Mouse (Mus musculus): ENCODE results near the gene Ythdf2. TPM values are rescaled to one million over a fixed set of nuclear protein-coding genes. Genes with fewer than 3 reads are reported as not detected.

The Ythdf2 gene
- polyA plus RNA-seq (2012; rRNA removed) = 13.9 and 17.1 TPM in 2 replicates

- H3K4me3 ChIP-seq (replicated peaks; ENCODE audit: extremely low read depth, low read depth, low read length) = peak within 1 kb of the TSS; percentile 97
Observed at GRCm38 (mm10) chr4:132211953-132212734, at the start of gene Ythdf2. Gene Ythdf2 (minus strand): TSS chr4:132212303.

GRCm38 (mm10) chr4:132260404-132261379 lies 48.6 kb upstream of the Ythdf2 start:
- no peak for TF ChIP-seq CTCF (IDR thresholded peaks at IDR 0.05; ENCODE audit: insufficient read depth, low read length)
- no peak for TF ChIP-seq POLR2A (IDR thresholded peaks at IDR 0.05; ENCODE audit: borderline replicate concordance, extremely low read depth, low read depth, low read length)
- peak; percentile 63 for DNase-seq
- WGBS = 2% methylated on average over 31 of the region's 64 CpGs
- H3K4me1 ChIP-seq (ENCODE audit: control insufficient read depth, insufficient read depth, low read length) = peaks cover 7% of the 10 kb centered on the region; the same call in 1 of the 2 replicates
- H3K4me3 ChIP-seq (replicated peaks; ENCODE audit: extremely low read depth, low read depth, low read length) = peak overlapping the region; percentile 89

More at GRCm38 (mm10) chr4:132211953-132212734, at the start of gene Ythdf2:
- DNase-seq = peak; percentile 95
- WGBS = 1% methylated on average over 78 of the region's 78 CpGs
- TF ChIP-seq POLR2A (IDR thresholded peaks at IDR 0.05; ENCODE audit: borderline replicate concordance, extremely low read depth, low read depth, low read length) (peak; percentile 71; the same call in 1 of the 2 replicates), CTCF (IDR thresholded peaks at IDR 0.05; ENCODE audit: insufficient read depth, low read length) (peak; percentile 54)
- H3K4me1 ChIP-seq (ENCODE audit: control insufficient read depth, insufficient read depth, low read length) = peaks cover 18% of the 10 kb centered on the region

GRCm38 (mm10) chr4:132259248-132259647 lies 47.1 kb upstream of the Ythdf2 start:
- TF ChIP-seq POLR2A (IDR thresholded peaks at IDR 0.05; ENCODE audit: borderline replicate concordance, extremely low read depth, low read depth, low read length) (no peak), CTCF (IDR thresholded peaks at IDR 0.05; ENCODE audit: insufficient read depth, low read length) (no peak)
- no peak for DNase-seq
- Histone ChIP-seq H3K4me1 (ENCODE audit: control insufficient read depth, insufficient read depth, low read length) (peaks cover 7% of the 10 kb centered on the region; the same call in 1 of the 2 replicates), H3K4me3 (replicated peaks; ENCODE audit: extremely low read depth, low read depth, low read length) (no peak overlapping the region)
- 42% methylated on average over 4 of the region's 4 CpGs for WGBS

- TF ChIP-seq POLR2A (IDR thresholded peaks at IDR 0.05; ENCODE audit: borderline replicate concordance, extremely low read depth, low read depth, low read length) (no peak), CTCF (IDR thresholded peaks at IDR 0.05; ENCODE audit: insufficient read depth, low read length) (no peak)
- 91% methylated on average over 3 of the region's 3 CpGs for WGBS
- peaks cover 4% of the 10 kb centered on the region; the same call in 1 of the 2 replicates for H3K4me1 ChIP-seq (ENCODE audit: control insufficient read depth, insufficient read depth, low read length)
- DNase-seq = no peak
- H3K4me3 ChIP-seq (replicated peaks; ENCODE audit: extremely low read depth, low read depth, low read length) = no peak overlapping the region
Observed at GRCm38 (mm10) chr4:132256384-132256783, 44.3 kb upstream of the Ythdf2 start.

GRCm38 (mm10) chr4:132254986-132255385 lies 42.9 kb upstream of the Ythdf2 start:
- WGBS = 79% methylated on average over 3 of the region's 3 CpGs

GRCm38 (mm10) chr4:132253622-132254021 lies 41.5 kb upstream of the Ythdf2 start:
- WGBS = 52% methylated on average over 2 of the region's 2 CpGs
- DNase-seq = no peak
- TF ChIP-seq CTCF (IDR thresholded peaks at IDR 0.05; ENCODE audit: insufficient read depth, low read length) (no peak), POLR2A (IDR thresholded peaks at IDR 0.05; ENCODE audit: borderline replicate concordance, extremely low read depth, low read depth, low read length) (no peak)
- H3K4me1 ChIP-seq (ENCODE audit: control insufficient read depth, insufficient read depth, low read length) = no peaks in the 10 kb centered on the region; the same call in 1 of the 2 replicates
- H3K4me3 ChIP-seq (replicated peaks; ENCODE audit: extremely low read depth, low read depth, low read length) = no peak overlapping the region

More at GRCm38 (mm10) chr4:132254986-132255385, 42.9 kb upstream of the Ythdf2 start:
- H3K4me3 ChIP-seq (replicated peaks; ENCODE audit: extremely low read depth, low read depth, low read length) = no peak overlapping the region
- no peak for TF ChIP-seq POLR2A (IDR thresholded peaks at IDR 0.05; ENCODE audit: borderline replicate concordance, extremely low read depth, low read depth, low read length)
- no peak for TF ChIP-seq CTCF (IDR thresholded peaks at IDR 0.05; ENCODE audit: insufficient read depth, low read length)
- peaks cover 4% of the 10 kb centered on the region; the same call in 1 of the 2 replicates for H3K4me1 ChIP-seq (ENCODE audit: control insufficient read depth, insufficient read depth, low read length)
- DNase-seq = no peak

- no peak overlapping the region for H3K4me3 ChIP-seq (replicated peaks; ENCODE audit: extremely low read depth, low read depth, low read length)
- WGBS = 79% methylated on average over 8 of the region's 8 CpGs
- no peak for DNase-seq
- H3K4me1 ChIP-seq (ENCODE audit: control insufficient read depth, insufficient read depth, low read length) = no peaks in the 10 kb centered on the region; the same call in 1 of the 2 replicates
- no peak for TF ChIP-seq CTCF (IDR thresholded peaks at IDR 0.05; ENCODE audit: insufficient read depth, low read length)
- TF ChIP-seq POLR2A (IDR thresholded peaks at IDR 0.05; ENCODE audit: borderline replicate concordance, extremely low read depth, low read depth, low read length) = no peak
Observed at GRCm38 (mm10) chr4:132253128-132253527, 41.0 kb upstream of the Ythdf2 start.

- WGBS = 85% methylated on average over 9 of the region's 9 CpGs
- H3K4me1 ChIP-seq (ENCODE audit: control insufficient read depth, insufficient read depth, low read length) = peaks cover 2% of the 10 kb centered on the region; the same call in 1 of the 2 replicates
- no peak for DNase-seq
Observed at GRCm38 (mm10) chr4:132251596-132251995, 39.5 kb upstream of the Ythdf2 start.

More at GRCm38 (mm10) chr4:132251596-132251995, 39.5 kb upstream of the Ythdf2 start:
- no peak overlapping the region for H3K4me3 ChIP-seq (replicated peaks; ENCODE audit: extremely low read depth, low read depth, low read length)
- TF ChIP-seq POLR2A (IDR thresholded peaks at IDR 0.05; ENCODE audit: borderline replicate concordance, extremely low read depth, low read depth, low read length) (no peak), CTCF (IDR thresholded peaks at IDR 0.05; ENCODE audit: insufficient read depth, low read length) (no peak)
